Mouse (Mus musculus) midbrain, embryonic 14.5 days (tissue): ENCODE measurements at regions not wholly inside any gene's neighbourhood (a gene's known extent, or its start where the extent isn't known, plus 50 kb on each side); places are given as distances from the start of the nearest gene placed in this dataset.

Experiments
- ATAC-seq: fragments of 200-750 bp; cut with Nextera tagmentation; 2 replicates; pipeline ENCODE4 v1.8.0; 2017; ENCODE audit warnings: moderate number of reproducible peaks, moderate library complexity; ENCODE audit not compliant: low FRiP score, low TSS enrichment
- DNase-seq: peaks from one replicate; pipeline ENCODE4 v3.0.0-alpha.2; 2015
- H3K27ac ChIP-seq: fragments of 300-500 bp; sonication (generic); replicated peaks from 2 replicates; pipeline ENCODE4 v1.5.1; 2014; ENCODE audit warnings: mild to moderate bottlenecking, low read depth, low read length, moderate library complexity
- H3K27me3 ChIP-seq: fragments of 300-500 bp; sonication (generic); 2 replicates; pipeline ENCODE4 v1.6.1; 2014; ENCODE audit warnings: low read length, control low read depth, mixed read lengths; ENCODE audit not compliant: control insufficient read depth, insufficient read depth
- H3K36me3 ChIP-seq: fragments of 300-500 bp; sonication (generic); 2 replicates; pipeline ENCODE4 v1.6.1; 2014; ENCODE audit warnings: low read length, control low read depth; ENCODE audit not compliant: control insufficient read depth, insufficient read depth
- H3K4me1 ChIP-seq: fragments of 300-500 bp; sonication (generic); 2 replicates; pipeline ENCODE4 v1.6.1; 2014; ENCODE audit warnings: mild to moderate bottlenecking, antibody characterized with exemption, low read length, control low read depth; ENCODE audit not compliant: control insufficient read depth, insufficient read depth
- H3K4me2 ChIP-seq: fragments of 300-500 bp; sonication (generic); 2 replicates; pipeline ENCODE4 v1.6.1; 2014; ENCODE audit warnings: mild to moderate bottlenecking, low read length, moderate library complexity
- H3K4me3 ChIP-seq: fragments of 300-500 bp; sonication (generic); replicated peaks from 2 replicates; pipeline ENCODE4 v1.5.1; 2014; ENCODE audit warnings: low read depth, low read length
- H3K9ac ChIP-seq: fragments of 300-500 bp; sonication (generic); replicated peaks from 2 replicates; pipeline ENCODE4 v1.6.1; 2014; ENCODE audit warnings: mild to moderate bottlenecking, low read length, moderate library complexity
- H3K9me3 ChIP-seq: fragments of 300-500 bp; sonication (generic); 2 replicates; pipeline ENCODE4 v1.6.1; 2016; ENCODE audit warnings: low read length, control low read depth, mixed read lengths; ENCODE audit not compliant: control insufficient read depth
- WGBS: fragments of 180-500 bp; shearing (Covaris S2); extraction: QIAGEN DNeasy Blood & Tissue Kit; methylation state at CpG from one replicate; pipeline ENCODE4 v1.1.7; 2014; 5-methylcytosine and 5-hydroxymethylcytosine counted together

GRCm38 (mm10) chrX:69028650-69029049 lies 135.8 kb upstream of the Gm6812 start:
- H3K27ac ChIP-seq, result no peak overlapping the region
- H3K9me3 ChIP-seq, result no peaks in the 10 kb centered on the region
- DNase-seq (peak; percentile 2), ATAC-seq (no peak)
- no peak overlapping the region for H3K9ac ChIP-seq
- H3K36me3 ChIP-seq, result no peaks in the 10 kb centered on the region
- WGBS, result 69% methylated on average over 2 of the region's 2 CpGs
- no peaks in the 10 kb centered on the region for H3K27me3 ChIP-seq
- no peaks in the 10 kb centered on the region for H3K4me1 ChIP-seq
- no peak overlapping the region for H3K4me3 ChIP-seq
- H3K4me2 ChIP-seq, result no peak overlapping the region

GRCm38 (mm10) chrX:69009190-69009589 lies 116.3 kb upstream of the Gm6812 start:
- ATAC-seq, result no peak

GRCm38 (mm10) chrX:69007986-69008385 lies 115.1 kb upstream of the Gm6812 start:
- Histone ChIP-seq H3K27me3 (no peaks in the 10 kb centered on the region), H3K4me2 (no peak overlapping the region), H3K9me3 (no peaks in the 10 kb centered on the region), H3K4me3 (no peak overlapping the region), H3K27ac (no peak overlapping the region), H3K36me3 (no peaks in the 10 kb centered on the region), H3K9ac (no peak overlapping the region), H3K4me1 (no peaks in the 10 kb centered on the region)
- ATAC-seq, result no peak
- WGBS, result 80% methylated on average over 4 of the region's 4 CpGs
- DNase-seq, result no peak

More at GRCm38 (mm10) chrX:69009190-69009589, 116.3 kb upstream of the Gm6812 start:
- no peak overlapping the region for H3K4me2 ChIP-seq
- no peak overlapping the region for H3K27ac ChIP-seq
- 76% methylated on average over 2 of the region's 2 CpGs for whole genome bisulfite sequencing
- H3K9ac ChIP-seq, result no peak overlapping the region
- no peaks in the 10 kb centered on the region for H3K4me1 ChIP-seq
- no peaks in the 10 kb centered on the region for H3K27me3 ChIP-seq
- no peak overlapping the region for H3K4me3 ChIP-seq
- no peaks in the 10 kb centered on the region for H3K9me3 ChIP-seq
- no peak for DNase-seq
- H3K36me3 ChIP-seq, result no peaks in the 10 kb centered on the region
